21 mouse cellular contexts compared by ENCODE assay signal in genomic region chr2:119821136-119821535, GRCm38 (mm10). TPM values are rescaled to one million over a fixed set of nuclear protein-coding genes. Genes with fewer than 3 reads are reported as not detected.
DNase-seq lines count a peak whose midpoint lies in the region; ATAC-seq and TF ChIP-seq lines count a peak whose summit lies in the region.
"Had no signal": no experiment of that assay in that cellular context is flagged by ENCODE, and none has a peak within 500 bp of the region (broad histone marks: within the 10 kb centered on the region; RNA-seq: fewer than 3 reads in every experiment).

No protein-coding gene starts in this region.

- H3K27ac ChIP-seq in midbrain, postnatal 0 days (ENCODE audit: low read depth, low read length) = no peak overlapping the region
- H3K27ac ChIP-seq in midbrain, embryonic 16.5 days (ENCODE audit: low read length) = no peak overlapping the region
- H3K27ac ChIP-seq: forebrain, embryonic 10.5 days; heart, adult 2 months; hindbrain, embryonic 14.5 days; intestine, embryonic 15.5 days; macrophage; midbrain, embryonic 10.5 days had no signal

- no peak for TF ChIP-seq CTCF in midbrain, postnatal 0 days (IDR thresholded peaks at IDR 0.05)

- H3K36me3 ChIP-seq in midbrain, postnatal 0 days (ENCODE audit: insufficient read depth, low read length) = peaks cover 9% of the 10 kb centered on the region
- peaks cover 4% of the 10 kb centered on the region; the same call in 1 of the 2 replicates for H3K36me3 ChIP-seq in midbrain, embryonic 16.5 days (ENCODE audit: control insufficient read depth, insufficient read depth, low read length)
- H3K36me3 ChIP-seq: intestine, embryonic 15.5 days had no signal

- no peak overlapping the region for H3K9ac ChIP-seq in midbrain, postnatal 0 days (replicated peaks; ENCODE audit: low read length, poor library complexity, severe bottlenecking)
- H3K9ac ChIP-seq in midbrain, embryonic 16.5 days (ENCODE audit: low read depth, low read length) = no peak overlapping the region
- H3K9ac ChIP-seq: hindbrain, embryonic 14.5 days; intestine, embryonic 15.5 days had no signal

- 88% methylated on average over 9 of the region's 9 CpGs for WGBS in midbrain, postnatal 0 days
- WGBS in midbrain, embryonic 16.5 days = 80% methylated on average over 9 of the region's 9 CpGs

- H3K4me3 ChIP-seq in midbrain, postnatal 0 days (ENCODE audit: low read depth, low read length) = no peak overlapping the region
- no peak overlapping the region for H3K4me3 ChIP-seq in midbrain, embryonic 16.5 days (ENCODE audit: low read depth, low read length)
- H3K4me3 ChIP-seq: forebrain, embryonic 10.5 days; heart, adult 2 months; intestine, embryonic 15.5 days; midbrain, embryonic 10.5 days had no signal

- no peaks in the 10 kb centered on the region for H3K27me3 ChIP-seq in midbrain, postnatal 0 days (ENCODE audit: insufficient read depth, low read length)
- no peaks in the 10 kb centered on the region for H3K27me3 ChIP-seq in midbrain, embryonic 16.5 days (ENCODE audit: control insufficient read depth, insufficient read depth, low read depth, low read length)
- H3K27me3 ChIP-seq: intestine, embryonic 15.5 days had no signal

- ATAC-seq in midbrain, postnatal 0 days (ENCODE audit: low FRiP score) = no peak
- ATAC-seq in midbrain, embryonic 16.5 days = no peak
- no peak for ATAC-seq in inflammation-experienced regulatory T-cells, adult 6 months
- ATAC-seq: activated CD4-positive, CD25-positive, alpha-beta regulatory T cell, adult 4 months; forebrain, embryonic 16.5 days; intestine, embryonic 15.5 days; lung, postnatal 0 days had no signal

- no peaks in the 10 kb centered on the region for H3K4me1 ChIP-seq in midbrain, postnatal 0 days (ENCODE audit: insufficient read depth, low read length)
- H3K4me1 ChIP-seq in midbrain, embryonic 16.5 days (ENCODE audit: control insufficient read depth, insufficient read depth, low read length) = no peaks in the 10 kb centered on the region
- H3K4me1 ChIP-seq: forebrain, embryonic 10.5 days; intestine, embryonic 15.5 days had no signal

- peak; percentile 82 for DNase-seq in layer of hippocampus, adult 11-12 months (ENCODE audit: low spot score)
- no peak for DNase-seq in layer of hippocampus, postnatal 25 days (ENCODE audit: extremely low spot score in 1 of 2, low spot score in 1 of 2)
- DNase-seq in midbrain, postnatal 0 days (ENCODE audit: low spot score) = peak; percentile 51
- peak; percentile 88 for DNase-seq in layer of hippocampus, adult 9-11 months
- peak; percentile 31 for DNase-seq in right cerebral cortex, postnatal 25 days
- DNase-seq: adrenal gland, adult 8-10 months; gastrocnemius, postnatal 36 days; heart, adult 2 months; heart, postnatal 36 days; kidney, adult 8-10 months; kidney, postnatal 14 days had no signal

- H3K4me2 ChIP-seq in midbrain, postnatal 0 days (ENCODE audit: low read depth, low read length, poor library complexity, severe bottlenecking) = no peak overlapping the region
- H3K4me2 ChIP-seq in midbrain, embryonic 16.5 days (ENCODE audit: low read length) = no peak overlapping the region
- H3K4me2 ChIP-seq: hindbrain, embryonic 14.5 days; intestine, embryonic 15.5 days had no signal

- H3K9me3 ChIP-seq in midbrain, postnatal 0 days (ENCODE audit: low read length) = no peaks in the 10 kb centered on the region
- no peaks in the 10 kb centered on the region for H3K9me3 ChIP-seq in midbrain, embryonic 16.5 days (replicated peaks; ENCODE audit: control insufficient read depth, low read length, poor library complexity, severe bottlenecking)
- H3K9me3 ChIP-seq: forebrain, embryonic 10.5 days; intestine, embryonic 15.5 days; midbrain, embryonic 10.5 days had no signal

RNA-seq across cellular contexts. Expression of gene Tyro3, which starts 23.6 kb away (rescaled TPM):
- 10 to 100 TPM; 87.0 to 88.2 TPM for total RNA-seq in layer of hippocampus, postnatal 25 days (2021)
- 66.3 and 72.0 TPM in 2 replicates for total RNA-seq in midbrain, postnatal 0 days (2014; rRNA removed)
- 21.3 and 21.8 TPM in 2 replicates for polyA plus RNA-seq in midbrain, postnatal 0 days (2015; fragmentation: Nextera tagmentation; extraction: Ambion mirVana)
- polyA plus RNA-seq in midbrain, embryonic 16.5 days (2015; fragmentation: Nextera tagmentation; extraction: Ambion mirVana) = 20.0 and 24.4 TPM in 2 replicates
- polyA plus RNA-seq in inflammation-experienced regulatory T-cells, adult 6 months (2017; shearing (Covaris generic)) = 1 to 10 TPM; 1.5 to 2.1 (median 1.6) TPM

RNA-seq across cellular contexts. Expression of gene Rpap1, which starts 33.8 kb away (rescaled TPM):
- total RNA-seq in layer of hippocampus, postnatal 25 days (2021) = 10 to 100 TPM; 18.4 to 19.7 TPM
- 16.0 and 20.5 TPM in 2 replicates for total RNA-seq in midbrain, postnatal 0 days (2014; rRNA removed)
- 11.1 and 11.4 TPM in 2 replicates for polyA plus RNA-seq in midbrain, postnatal 0 days (2015; fragmentation: Nextera tagmentation; extraction: Ambion mirVana)
- polyA plus RNA-seq in midbrain, embryonic 16.5 days (2015; fragmentation: Nextera tagmentation; extraction: Ambion mirVana) = 16.9 and 17.5 TPM in 2 replicates
- 10 to 100 TPM; 13.7 to 20.3 (median 14.9) TPM for polyA plus RNA-seq in inflammation-experienced regulatory T-cells, adult 6 months (2017; shearing (Covaris generic))

Comparison
In these comparisons a context has a peak if more than half of its experiments do, and no peak if none do; other contexts are left out.
1. DNase-seq: peak in layer of hippocampus, adult 11-12 months (single experiment), midbrain, postnatal 0 days (single experiment), layer of hippocampus, adult 9-11 months (single experiment) and right cerebral cortex, postnatal 25 days (single experiment); none in layer of hippocampus, postnatal 25 days (0 of 2).